Mouse (Mus musculus): Measurements from ENCODE around the gene Nck2.

The Nck2 gene

GRCm38 (mm10) chr1:43429924-43430876, 14.2 kb upstream of the Nck2 start:
- no peak for DNase-seq (ENCODE audit: inconsistent age in 2 of 2, low spot score in 1 of 2)

- DNase-seq (ENCODE audit: inconsistent age in 2 of 2, low spot score in 1 of 2) = no peak
Measured at GRCm38 (mm10) chr1:43433853-43434252, 10.5 kb upstream of the Nck2 start.

GRCm38 (mm10) chr1:43436554-43436953, 7.8 kb upstream of the Nck2 start:
- DNase-seq (ENCODE audit: inconsistent age in 2 of 2, low spot score in 1 of 2) = no peak

- DNase-seq (ENCODE audit: inconsistent age in 2 of 2, low spot score in 1 of 2) = no peak
Measured at GRCm38 (mm10) chr1:43439261-43439660, 5.1 kb upstream of the Nck2 start.

GRCm38 (mm10) chr1:43442568-43442967, 1.8 kb upstream of the Nck2 start:
- no peak for DNase-seq (ENCODE audit: inconsistent age in 2 of 2, low spot score in 1 of 2)

- DNase-seq (ENCODE audit: inconsistent age in 2 of 2, low spot score in 1 of 2) = peak; percentile 88 to 95
Measured at GRCm38 (mm10) chr1:43445170-43446088, 1.1 kb downstream of the Nck2 start.

GRCm38 (mm10) chr1:43446089-43446533, 1.7 kb downstream of the Nck2 start:
- DNase-seq (ENCODE audit: inconsistent age in 2 of 2, low spot score in 1 of 2) = peak; percentile 81 to 91

GRCm38 (mm10) chr1:43446731-43447601, 2.6 kb downstream of the Nck2 start:
- peak; percentile 75 to 88 for DNase-seq (ENCODE audit: inconsistent age in 2 of 2, low spot score in 1 of 2)

GRCm38 (mm10) chr1:43447602-43448287, 3.4 kb downstream of the Nck2 start:
- no peak for DNase-seq (ENCODE audit: inconsistent age in 2 of 2, low spot score in 1 of 2)

- no peak for DNase-seq (ENCODE audit: inconsistent age in 2 of 2, low spot score in 1 of 2)
Measured at GRCm38 (mm10) chr1:43450811-43451210, 6.4 kb downstream of the Nck2 start.

- peak; percentile 29 to 73 for DNase-seq (ENCODE audit: inconsistent age in 2 of 2, low spot score in 1 of 2)
Measured at GRCm38 (mm10) chr1:43453683-43454082, 9.3 kb downstream of the Nck2 start.

GRCm38 (mm10) chr1:43454741-43455140, 10.4 kb downstream of the Nck2 start:
- DNase-seq (ENCODE audit: inconsistent age in 2 of 2, low spot score in 1 of 2) = no peak

GRCm38 (mm10) chr1:43455196-43455595, 10.8 kb downstream of the Nck2 start:
- no peak for DNase-seq (ENCODE audit: inconsistent age in 2 of 2, low spot score in 1 of 2)

- DNase-seq (ENCODE audit: inconsistent age in 2 of 2, low spot score in 1 of 2) = no peak
Measured at GRCm38 (mm10) chr1:43457012-43457766, 12.8 kb downstream of the Nck2 start.

- DNase-seq (ENCODE audit: inconsistent age in 2 of 2, low spot score in 1 of 2) = no peak
Measured at GRCm38 (mm10) chr1:43460468-43460867, 16.1 kb downstream of the Nck2 start.

- DNase-seq (ENCODE audit: inconsistent age in 2 of 2, low spot score in 1 of 2) = peak in 1 of 2 experiments; percentile 75
Measured at GRCm38 (mm10) chr1:43462666-43463065, 18.3 kb downstream of the Nck2 start.

GRCm38 (mm10) chr1:43463941-43464682, 19.7 kb downstream of the Nck2 start:
- no peak for DNase-seq (ENCODE audit: inconsistent age in 2 of 2, low spot score in 1 of 2)

- no peak for DNase-seq (ENCODE audit: inconsistent age in 2 of 2, low spot score in 1 of 2)
Measured at GRCm38 (mm10) chr1:43464976-43465375, 20.6 kb downstream of the Nck2 start.
